Mouse (Mus musculus): ENCODE results near the gene Sertad3. TPM values are rescaled to one million over a fixed set of nuclear protein-coding genes. Genes with fewer than 3 reads are reported as not detected.
A peak's percentile ranks its signal among the peaks of the same experiment; 100 is the strongest.

Gene Sertad3
- polyA plus RNA-seq, 1 experiment from 2014 or later, result 12.5 TPM

- peak overlapping the region; percentile 84 for H3K9ac ChIP-seq (ENCODE audit: low read length)
- DNase-seq (ENCODE audit: low spot score) (peak; percentile 56), ATAC-seq (peak; percentile 35)
- H3K36me3 ChIP-seq (ENCODE audit: control insufficient read depth, insufficient read depth, low read length), result no peaks in the 10 kb centered on the region
- H3K9me3 ChIP-seq (replicated peaks; ENCODE audit: control insufficient read depth, low read length), result no peaks in the 10 kb centered on the region
- 10% methylated on average over 35 of the region's 53 CpGs for WGBS
- peak overlapping the region; percentile 86 for H3K4me2 ChIP-seq (ENCODE audit: low read length)
- H3K27ac ChIP-seq (ENCODE audit: low read depth, low read length), result peak overlapping the region; percentile 18; the same call in 1 of the 2 replicates
- 0 out of 2 replicates have a peak, but pooled peaks cover 6% of the 10 kb centered on the region for H3K4me1 ChIP-seq (ENCODE audit: control insufficient read depth, insufficient read depth, low read length)
- peaks cover 17% of the 10 kb centered on the region; the same call in 1 of the 2 replicates for H3K27me3 ChIP-seq (replicated peaks; ENCODE audit: control insufficient read depth, insufficient read depth, low read length)
- H3K4me3 ChIP-seq (ENCODE audit: low read depth, low read length), result peak overlapping the region; percentile 55
Measured at GRCm38 (mm10) chr7:27446521-27447418, 26.8 kb upstream of the Sertad3 start.

DNA sequence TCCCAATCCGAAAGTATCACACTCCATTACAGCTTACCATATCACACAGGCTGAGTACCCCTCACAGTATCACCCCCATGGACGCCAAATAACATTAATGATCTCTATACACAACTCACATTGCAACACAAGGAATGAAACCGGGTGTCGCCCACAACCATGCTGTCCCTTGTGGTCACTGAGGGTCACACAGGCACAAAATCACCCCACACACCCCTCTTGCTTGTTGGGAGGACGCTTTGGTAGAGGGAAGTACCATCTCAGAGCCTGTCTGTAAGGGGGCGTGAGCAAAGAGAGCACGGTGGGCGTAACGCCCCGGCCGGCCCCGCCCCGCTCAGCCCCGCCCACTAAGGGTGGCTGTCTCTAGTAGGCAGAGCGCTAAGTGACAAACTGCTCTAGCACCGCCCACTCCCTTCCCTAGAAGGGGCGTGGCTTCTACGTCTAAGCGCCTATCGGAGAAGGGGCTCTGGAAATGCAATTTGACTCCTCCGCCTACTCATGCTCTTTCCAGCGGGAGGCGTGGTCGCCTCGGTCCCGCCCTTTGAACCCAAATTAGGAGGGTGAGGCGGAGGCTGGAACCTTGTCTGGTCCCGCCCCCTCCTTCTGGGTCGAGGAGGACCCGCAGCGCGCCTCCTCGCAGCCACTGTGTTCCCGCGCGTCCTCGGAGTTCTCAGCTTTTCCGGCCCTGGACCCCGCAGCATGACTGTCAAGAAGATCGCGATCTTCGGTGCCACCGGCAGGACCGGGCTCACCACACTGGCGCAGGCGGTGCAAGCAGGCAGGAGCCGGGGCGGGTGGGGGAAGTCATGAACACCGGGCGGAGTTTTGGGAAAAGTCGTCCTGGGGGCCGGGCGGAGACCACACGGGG is 25.9 kb upstream of the Sertad3 start, which contains the start of the genes Sptbn4 and Blvrb:
TSS of gene Sptbn4 (minus strand) at position 268 of the 868 bp plus-strand sequence.
TSS of gene Blvrb (plus strand) at position 560 of the 868 bp plus-strand sequence.
- under 1% methylated on average over 53 of the region's 54 CpGs for WGBS
- 0 out of 2 replicates have a peak, but pooled peaks cover 6% of the 10 kb centered on the region for H3K4me1 ChIP-seq (ENCODE audit: control insufficient read depth, insufficient read depth, low read length)
- ATAC-seq, result peak; percentile 93

GRCm38 (mm10) chr7:27448421-27449206 is 25.0 kb upstream of the Sertad3 start:
- Histone ChIP-seq H3K4me3 (ENCODE audit: low read depth, low read length) (peak overlapping the region; percentile 42), H3K27me3 (replicated peaks; ENCODE audit: control insufficient read depth, insufficient read depth, low read length) (peaks cover 17% of the 10 kb centered on the region; the same call in 1 of the 2 replicates), H3K9me3 (replicated peaks; ENCODE audit: control insufficient read depth, low read length) (no peaks in the 10 kb centered on the region), H3K36me3 (ENCODE audit: control insufficient read depth, insufficient read depth, low read length) (no peaks in the 10 kb centered on the region), H3K27ac (ENCODE audit: low read depth, low read length) (no peak overlapping the region), H3K4me2 (ENCODE audit: low read length) (peak overlapping the region; percentile 86), H3K4me1 (ENCODE audit: control insufficient read depth, insufficient read depth, low read length) (0 out of 2 replicates have a peak, but pooled peaks cover 6% of the 10 kb centered on the region), H3K9ac (ENCODE audit: low read length) (0 out of 2 replicates have a peak overlapping the region, but pooled peaks have one; percentile 52)
- ATAC-seq, result no peak
- 61% methylated on average over 15 of the region's 15 CpGs for WGBS
- DNase-seq (ENCODE audit: low spot score), result peak; percentile 17

More for the DNA sequence above, 25.9 kb upstream of the Sertad3 start, which contains the start of the genes Sptbn4 and Blvrb:
- Histone ChIP-seq H3K4me3 (ENCODE audit: low read depth, low read length) (peak within 1 kb of the TSS; percentile 55), H3K27me3 (replicated peaks; ENCODE audit: control insufficient read depth, insufficient read depth, low read length) (peaks cover 17% of the 10 kb centered on the region; the same call in 1 of the 2 replicates), H3K9ac (ENCODE audit: low read length) (peak within 1 kb of the TSS; percentile 84), H3K27ac (ENCODE audit: low read depth, low read length) (peak within 1 kb of the TSS; percentile 18; the same call in 1 of the 2 replicates), H3K36me3 (ENCODE audit: control insufficient read depth, insufficient read depth, low read length) (no peaks in the 10 kb centered on the region), H3K9me3 (replicated peaks; ENCODE audit: control insufficient read depth, low read length) (no peaks in the 10 kb centered on the region), H3K4me2 (ENCODE audit: low read length) (peak within 1 kb of the TSS; percentile 86)
- DNase-seq (ENCODE audit: low spot score), result peak; percentile 99

- Histone ChIP-seq H3K9me3 (replicated peaks; ENCODE audit: control insufficient read depth, low read length) (no peaks in the 10 kb centered on the region), H3K4me1 (ENCODE audit: control insufficient read depth, insufficient read depth, low read length) (0 out of 2 replicates have a peak, but pooled peaks cover 6% of the 10 kb centered on the region), H3K9ac (ENCODE audit: low read length) (no peak overlapping the region), H3K27me3 (replicated peaks; ENCODE audit: control insufficient read depth, insufficient read depth, low read length) (peaks cover 17% of the 10 kb centered on the region; the same call in 1 of the 2 replicates), H3K4me2 (ENCODE audit: low read length) (no peak overlapping the region), H3K27ac (ENCODE audit: low read depth, low read length) (no peak overlapping the region), H3K36me3 (ENCODE audit: control insufficient read depth, insufficient read depth, low read length) (no peaks in the 10 kb centered on the region), H3K4me3 (ENCODE audit: low read depth, low read length) (no peak overlapping the region)
- ATAC-seq (no peak), DNase-seq (ENCODE audit: low spot score) (peak; percentile 40)
- WGBS, result 55% methylated on average over 10 of the region's 10 CpGs
Measured at GRCm38 (mm10) chr7:27449256-27449862, 24.2 kb upstream of the Sertad3 start.

DNA sequence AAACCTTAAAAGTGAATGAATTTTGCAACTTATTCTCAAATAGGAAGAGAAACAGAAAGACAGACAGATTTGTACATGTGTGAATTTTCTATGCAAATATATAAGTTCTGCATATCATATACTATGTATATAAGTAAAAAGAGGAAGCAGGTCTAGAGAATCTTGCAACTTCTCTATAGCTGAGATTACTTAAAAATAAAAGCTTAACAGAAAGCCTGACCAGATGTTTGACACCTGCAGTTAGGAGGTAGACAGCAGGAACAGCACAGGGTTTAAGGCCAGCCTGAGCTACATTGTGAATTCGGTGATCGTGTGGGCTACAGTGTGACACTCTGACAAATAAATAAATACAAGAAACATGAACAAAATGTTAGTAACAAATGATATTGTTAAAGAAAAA is 22.2 kb upstream of the Sertad3 start:
- ATAC-seq (no peak), DNase-seq (ENCODE audit: low spot score) (no peak)
- no peaks in the 10 kb centered on the region for H3K9me3 ChIP-seq (replicated peaks; ENCODE audit: control insufficient read depth, low read length)
- 0 out of 2 replicates have a peak, but pooled peaks cover 6% of the 10 kb centered on the region for H3K4me1 ChIP-seq (ENCODE audit: control insufficient read depth, insufficient read depth, low read length)
- no peak overlapping the region for H3K27ac ChIP-seq (ENCODE audit: low read depth, low read length)
- no peaks in the 10 kb centered on the region for H3K36me3 ChIP-seq (ENCODE audit: control insufficient read depth, insufficient read depth, low read length)
- H3K27me3 ChIP-seq (replicated peaks; ENCODE audit: control insufficient read depth, insufficient read depth, low read length), result no peaks in the 10 kb centered on the region; the same call in 1 of the 2 replicates
- H3K9ac ChIP-seq (ENCODE audit: low read length), result no peak overlapping the region
- 97% methylated on average over 2 of the region's 2 CpGs for WGBS
- no peak overlapping the region for H3K4me3 ChIP-seq (ENCODE audit: low read depth, low read length)
- H3K4me2 ChIP-seq (ENCODE audit: low read length), result no peak overlapping the region

GRCm38 (mm10) chr7:27452206-27452770 is 21.3 kb upstream of the Sertad3 start:
- no peak for ATAC-seq
- no peak overlapping the region for H3K9ac ChIP-seq (ENCODE audit: low read length)
- no peaks in the 10 kb centered on the region for H3K27me3 ChIP-seq (replicated peaks; ENCODE audit: control insufficient read depth, insufficient read depth, low read length)
- no peak overlapping the region for H3K27ac ChIP-seq (ENCODE audit: low read depth, low read length)
- H3K4me3 ChIP-seq (ENCODE audit: low read depth, low read length), result no peak overlapping the region
- no peaks in the 10 kb centered on the region for H3K9me3 ChIP-seq (replicated peaks; ENCODE audit: control insufficient read depth, low read length)
- 53% methylated on average over 13 of the region's 13 CpGs for WGBS
- 0 out of 2 replicates have a peak, but pooled peaks cover 1% of the 10 kb centered on the region for H3K4me1 ChIP-seq (ENCODE audit: control insufficient read depth, insufficient read depth, low read length)
- H3K36me3 ChIP-seq (ENCODE audit: control insufficient read depth, insufficient read depth, low read length), result no peaks in the 10 kb centered on the region
- H3K4me2 ChIP-seq (ENCODE audit: low read length), result no peak overlapping the region
- no peak for DNase-seq (ENCODE audit: low spot score)

GRCm38 (mm10) chr7:27454461-27455121 is 19.0 kb upstream of the Sertad3 start:
- no peaks in the 10 kb centered on the region for H3K27me3 ChIP-seq (replicated peaks; ENCODE audit: control insufficient read depth, insufficient read depth, low read length)
- no peak overlapping the region for H3K4me2 ChIP-seq (ENCODE audit: low read length)
- ATAC-seq, result no peak
- H3K4me1 ChIP-seq (ENCODE audit: control insufficient read depth, insufficient read depth, low read length), result no peaks in the 10 kb centered on the region
- no peak for DNase-seq (ENCODE audit: low spot score)
- H3K36me3 ChIP-seq (ENCODE audit: control insufficient read depth, insufficient read depth, low read length), result no peaks in the 10 kb centered on the region
- 80% methylated on average over 10 of the region's 10 CpGs for WGBS
- no peaks in the 10 kb centered on the region for H3K9me3 ChIP-seq (replicated peaks; ENCODE audit: control insufficient read depth, low read length)
- no peak overlapping the region for H3K4me3 ChIP-seq (ENCODE audit: low read depth, low read length)
- H3K9ac ChIP-seq (ENCODE audit: low read length), result no peak overlapping the region
- H3K27ac ChIP-seq (ENCODE audit: low read depth, low read length), result no peak overlapping the region
